Mouse (Mus musculus): ENCODE measurements around the gene Ak2. TPM values are rescaled to one million over a fixed set of nuclear protein-coding genes. Genes with fewer than 3 reads are reported as not detected.

Ak2 gene
- polyA plus RNA-seq, 1 experiment from 2014 or later = 106 TPM

DNA sequence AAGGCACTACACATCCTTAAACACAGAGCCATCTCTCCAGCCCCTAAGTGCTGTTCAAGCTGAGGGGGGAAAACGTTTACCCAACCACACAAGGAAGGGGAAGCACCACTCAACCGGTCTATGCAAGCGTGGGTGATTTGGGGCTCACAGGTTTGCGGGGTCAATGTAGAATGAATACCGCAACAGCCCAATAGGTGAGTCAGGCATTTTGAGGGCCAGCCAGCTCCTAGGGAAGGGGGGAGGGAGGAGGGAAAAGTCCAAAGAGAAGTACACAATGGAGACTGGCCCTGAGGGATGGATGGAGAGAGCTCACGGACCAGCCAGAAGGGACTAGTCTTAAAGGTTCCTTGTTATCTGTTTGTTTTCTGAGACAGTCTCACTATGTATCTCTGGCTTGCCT is 32.1 kb downstream of the Ak2 start:
- 61% methylated on average over 6 of the region's 6 CpGs for WGBS (ENCODE audit: insufficient replicate concordance)
- ATAC-seq (ENCODE audit: low read depth) = no peak
- H3K27ac ChIP-seq (ENCODE audit: low read length) = no peak overlapping the region

DNA sequence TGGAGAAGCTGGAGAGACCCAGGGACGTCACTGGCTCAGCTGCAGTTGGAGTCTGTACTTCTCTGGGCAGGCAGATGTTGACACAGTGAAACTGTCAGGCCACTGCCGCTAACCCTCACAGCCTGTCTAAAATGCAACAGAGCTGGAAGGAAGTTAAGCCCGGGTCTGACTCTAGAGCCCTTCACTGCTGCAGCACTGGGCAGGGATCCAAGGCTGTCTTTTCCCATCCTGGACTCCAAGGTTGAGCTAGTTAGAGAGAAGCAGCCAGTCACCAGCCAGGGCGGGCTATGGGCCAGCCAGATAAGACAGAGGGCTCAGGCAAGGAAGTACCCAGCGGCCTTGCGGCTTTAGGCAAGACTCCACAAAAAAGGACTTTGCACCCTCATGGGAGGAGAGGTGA is 33.0 kb downstream of the Ak2 start:
- Histone ChIP-seq H3K27ac (ENCODE audit: low read length) (peak overlapping the region; percentile 10; the same call in 1 of the 2 replicates), H3K9ac (ENCODE audit: low read depth, low read length) (no peak overlapping the region), H3K4me2 (ENCODE audit: low read depth, low read length) (no peak overlapping the region), H3K9me3 (replicated peaks; ENCODE audit: control insufficient read depth, low read length) (no peaks in the 10 kb centered on the region), H3K27me3 (ENCODE audit: control insufficient read depth, insufficient read depth, low read depth, low read length) (no peaks in the 10 kb centered on the region), H3K4me3 (ENCODE audit: low read depth, low read length) (no peak overlapping the region), H3K4me1 (ENCODE audit: control insufficient read depth, low read depth, low read length) (peaks cover 14% of the 10 kb centered on the region), H3K36me3 (ENCODE audit: control insufficient read depth, insufficient read depth) (no peaks in the 10 kb centered on the region)
- 12% methylated on average over 6 of the region's 6 CpGs for WGBS (ENCODE audit: insufficient replicate concordance)
- ATAC-seq (ENCODE audit: low read depth) = peak; percentile 74

More for the DNA sequence above, 32.1 kb downstream of the Ak2 start:
- Histone ChIP-seq H3K4me2 (ENCODE audit: low read depth, low read length) (no peak overlapping the region), H3K27me3 (ENCODE audit: control insufficient read depth, insufficient read depth, low read depth, low read length) (no peaks in the 10 kb centered on the region), H3K9ac (ENCODE audit: low read depth, low read length) (no peak overlapping the region), H3K9me3 (replicated peaks; ENCODE audit: control insufficient read depth, low read length) (no peaks in the 10 kb centered on the region), H3K4me1 (ENCODE audit: control insufficient read depth, low read depth, low read length) (peaks cover 14% of the 10 kb centered on the region), H3K4me3 (ENCODE audit: low read depth, low read length) (no peak overlapping the region), H3K36me3 (ENCODE audit: control insufficient read depth, insufficient read depth) (no peaks in the 10 kb centered on the region)

DNA sequence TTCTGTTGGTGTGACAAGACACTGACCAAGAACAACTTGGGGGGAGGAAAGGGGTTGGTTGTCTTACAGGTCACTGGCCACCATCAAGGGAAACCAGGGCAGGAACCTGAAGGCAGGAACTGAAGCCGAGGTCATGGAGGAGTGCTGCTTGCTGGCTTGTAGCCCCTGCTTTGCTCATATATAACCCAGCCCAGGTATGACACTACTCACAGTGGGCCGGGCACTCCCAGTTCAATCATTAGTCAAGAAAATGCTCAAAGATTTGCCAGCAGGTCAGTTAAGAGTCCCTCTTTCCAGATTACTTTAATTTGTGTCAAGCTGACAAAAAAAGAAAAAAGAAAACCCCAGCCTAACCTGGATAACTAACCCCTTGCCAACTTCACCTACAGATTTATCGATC is 33.9 kb downstream of the Ak2 start:
- Histone ChIP-seq H3K4me1 (ENCODE audit: control insufficient read depth, low read depth, low read length) (peaks cover 14% of the 10 kb centered on the region), H3K9me3 (replicated peaks; ENCODE audit: control insufficient read depth, low read length) (no peaks in the 10 kb centered on the region), H3K9ac (ENCODE audit: low read depth, low read length) (no peak overlapping the region), H3K36me3 (ENCODE audit: control insufficient read depth, insufficient read depth) (no peaks in the 10 kb centered on the region), H3K27ac (ENCODE audit: low read length) (no peak overlapping the region), H3K4me3 (ENCODE audit: low read depth, low read length) (no peak overlapping the region), H3K4me2 (ENCODE audit: low read depth, low read length) (no peak overlapping the region), H3K27me3 (ENCODE audit: control insufficient read depth, insufficient read depth, low read depth, low read length) (no peaks in the 10 kb centered on the region)
- WGBS (ENCODE audit: insufficient replicate concordance) = 71% methylated on average over 3 of the region's 3 CpGs
- no peak for ATAC-seq (ENCODE audit: low read depth)

DNA sequence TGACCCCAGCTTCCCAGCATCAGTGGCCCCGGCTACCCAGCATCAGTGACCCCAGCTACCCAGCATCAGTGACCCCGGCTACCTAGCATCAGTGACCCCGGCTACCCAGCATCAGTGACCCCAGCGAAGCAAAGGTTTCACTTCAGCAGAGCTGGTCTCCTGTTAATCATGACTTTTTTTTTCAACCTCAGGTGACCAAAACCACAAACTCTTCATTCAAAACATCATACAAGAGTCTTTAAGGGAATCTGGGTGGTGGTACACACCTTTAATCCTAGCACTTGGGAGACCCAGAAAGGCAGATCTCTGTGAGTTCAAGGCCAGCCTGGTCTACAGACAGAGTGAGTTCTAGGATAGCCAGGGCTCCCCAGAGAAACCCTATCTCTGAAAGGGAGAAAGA is 39.0 kb downstream of the Ak2 start:
- ATAC-seq (ENCODE audit: low read depth) = no peak
- Histone ChIP-seq H3K9ac (ENCODE audit: low read depth, low read length) (no peak overlapping the region), H3K27me3 (ENCODE audit: control insufficient read depth, insufficient read depth, low read depth, low read length) (no peaks in the 10 kb centered on the region), H3K4me3 (ENCODE audit: low read depth, low read length) (no peak overlapping the region), H3K36me3 (ENCODE audit: control insufficient read depth, insufficient read depth) (no peaks in the 10 kb centered on the region), H3K4me1 (ENCODE audit: control insufficient read depth, low read depth, low read length) (peaks cover 10% of the 10 kb centered on the region), H3K27ac (ENCODE audit: low read length) (no peak overlapping the region), H3K9me3 (replicated peaks; ENCODE audit: control insufficient read depth, low read length) (no peaks in the 10 kb centered on the region), H3K4me2 (ENCODE audit: low read depth, low read length) (no peak overlapping the region)
- WGBS (ENCODE audit: insufficient replicate concordance) = 79% methylated on average over 4 of the region's 4 CpGs

DNA sequence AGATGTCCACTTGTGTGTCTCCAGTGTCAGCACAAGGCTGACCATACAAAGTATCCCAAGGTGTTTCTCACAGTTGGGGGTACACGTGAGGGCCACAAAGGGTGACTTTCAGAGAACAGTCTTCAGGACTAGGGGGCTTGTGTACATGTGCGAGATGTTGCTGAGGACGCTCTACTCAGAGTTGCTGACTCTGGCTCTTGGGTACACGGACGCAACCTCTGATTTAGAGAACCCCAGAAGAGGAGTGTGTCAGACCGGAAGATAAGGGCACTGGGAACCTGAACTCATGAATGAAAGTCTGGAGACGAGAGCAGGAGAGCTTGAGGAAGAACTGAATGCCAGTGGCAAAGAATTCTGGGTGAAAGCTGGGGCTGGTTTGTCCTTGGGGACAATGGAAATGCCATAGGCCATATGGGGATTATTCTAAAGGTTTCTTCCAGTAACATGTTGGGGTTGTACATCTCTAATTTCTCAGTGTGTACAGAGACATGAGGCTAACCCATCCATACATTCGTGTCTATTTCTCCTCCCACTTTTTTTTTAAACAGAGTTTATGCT is 39.7 kb downstream of the Ak2 start:
- Histone ChIP-seq H3K27me3 (ENCODE audit: control insufficient read depth, insufficient read depth, low read depth, low read length) (no peaks in the 10 kb centered on the region), H3K9me3 (replicated peaks; ENCODE audit: control insufficient read depth, low read length) (no peaks in the 10 kb centered on the region), H3K9ac (ENCODE audit: low read depth, low read length) (no peak overlapping the region), H3K4me1 (ENCODE audit: control insufficient read depth, low read depth, low read length) (peaks cover 10% of the 10 kb centered on the region), H3K4me3 (ENCODE audit: low read depth, low read length) (no peak overlapping the region), H3K27ac (ENCODE audit: low read length) (no peak overlapping the region), H3K36me3 (ENCODE audit: control insufficient read depth, insufficient read depth) (no peaks in the 10 kb centered on the region), H3K4me2 (ENCODE audit: low read depth, low read length) (no peak overlapping the region)
- 45% methylated on average over 8 of the region's 8 CpGs for WGBS (ENCODE audit: insufficient replicate concordance)
- ATAC-seq (ENCODE audit: low read depth) = no peak

DNA sequence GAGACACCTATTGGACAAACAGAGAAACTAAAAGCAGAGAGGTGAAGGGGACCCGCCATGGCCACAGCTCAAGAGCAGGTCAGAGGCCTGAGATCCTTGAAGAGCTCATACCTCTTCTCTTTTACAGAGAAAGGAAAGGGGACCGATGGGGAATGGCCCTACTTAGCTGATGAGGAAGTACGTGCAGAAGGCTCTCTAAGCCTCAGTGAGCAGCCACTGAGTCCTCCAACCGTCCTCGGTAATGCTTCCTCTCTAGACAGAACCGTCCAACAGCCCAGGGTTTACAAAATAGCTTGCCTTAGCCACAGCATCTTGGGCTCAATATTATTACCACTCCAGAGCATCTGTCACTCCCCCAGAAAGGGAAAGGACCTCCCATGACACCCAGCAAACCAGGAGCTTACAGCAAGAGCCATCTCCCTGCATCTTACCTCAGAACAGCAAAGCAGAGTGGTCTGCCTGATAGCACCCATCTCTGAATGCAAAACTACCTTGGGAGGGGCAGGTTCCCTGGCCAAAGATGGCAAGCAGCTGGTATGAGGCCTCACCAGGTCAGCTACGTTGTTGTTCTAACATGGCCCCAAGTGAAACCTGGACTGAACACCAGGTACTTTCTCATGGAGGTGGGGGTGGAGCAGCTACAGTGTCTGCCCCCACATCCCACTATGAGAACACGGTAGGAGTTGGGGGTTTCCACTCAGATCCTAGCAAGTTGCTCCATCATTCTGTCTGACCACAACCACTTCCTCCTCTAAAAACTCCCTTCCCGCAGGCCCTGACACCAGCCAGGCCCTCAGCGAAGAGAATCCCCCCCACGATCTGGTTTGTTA is 40.6 kb downstream of the Ak2 start:
- Histone ChIP-seq H3K4me2 (ENCODE audit: low read depth, low read length) (no peak overlapping the region), H3K9me3 (replicated peaks; ENCODE audit: control insufficient read depth, low read length) (no peaks in the 10 kb centered on the region), H3K27me3 (ENCODE audit: control insufficient read depth, insufficient read depth, low read depth, low read length) (no peaks in the 10 kb centered on the region), H3K36me3 (ENCODE audit: control insufficient read depth, insufficient read depth) (no peaks in the 10 kb centered on the region), H3K9ac (ENCODE audit: low read depth, low read length) (no peak overlapping the region), H3K4me3 (ENCODE audit: low read depth, low read length) (no peak overlapping the region), H3K27ac (ENCODE audit: low read length) (peak overlapping the region; percentile 48), H3K4me1 (ENCODE audit: control insufficient read depth, low read depth, low read length) (peaks cover 10% of the 10 kb centered on the region)
- 14% methylated on average over 11 of the region's 11 CpGs for WGBS (ENCODE audit: insufficient replicate concordance)
- peak; percentile 41; the same call in 1 of the 2 replicates for ATAC-seq (ENCODE audit: low read depth)

DNA sequence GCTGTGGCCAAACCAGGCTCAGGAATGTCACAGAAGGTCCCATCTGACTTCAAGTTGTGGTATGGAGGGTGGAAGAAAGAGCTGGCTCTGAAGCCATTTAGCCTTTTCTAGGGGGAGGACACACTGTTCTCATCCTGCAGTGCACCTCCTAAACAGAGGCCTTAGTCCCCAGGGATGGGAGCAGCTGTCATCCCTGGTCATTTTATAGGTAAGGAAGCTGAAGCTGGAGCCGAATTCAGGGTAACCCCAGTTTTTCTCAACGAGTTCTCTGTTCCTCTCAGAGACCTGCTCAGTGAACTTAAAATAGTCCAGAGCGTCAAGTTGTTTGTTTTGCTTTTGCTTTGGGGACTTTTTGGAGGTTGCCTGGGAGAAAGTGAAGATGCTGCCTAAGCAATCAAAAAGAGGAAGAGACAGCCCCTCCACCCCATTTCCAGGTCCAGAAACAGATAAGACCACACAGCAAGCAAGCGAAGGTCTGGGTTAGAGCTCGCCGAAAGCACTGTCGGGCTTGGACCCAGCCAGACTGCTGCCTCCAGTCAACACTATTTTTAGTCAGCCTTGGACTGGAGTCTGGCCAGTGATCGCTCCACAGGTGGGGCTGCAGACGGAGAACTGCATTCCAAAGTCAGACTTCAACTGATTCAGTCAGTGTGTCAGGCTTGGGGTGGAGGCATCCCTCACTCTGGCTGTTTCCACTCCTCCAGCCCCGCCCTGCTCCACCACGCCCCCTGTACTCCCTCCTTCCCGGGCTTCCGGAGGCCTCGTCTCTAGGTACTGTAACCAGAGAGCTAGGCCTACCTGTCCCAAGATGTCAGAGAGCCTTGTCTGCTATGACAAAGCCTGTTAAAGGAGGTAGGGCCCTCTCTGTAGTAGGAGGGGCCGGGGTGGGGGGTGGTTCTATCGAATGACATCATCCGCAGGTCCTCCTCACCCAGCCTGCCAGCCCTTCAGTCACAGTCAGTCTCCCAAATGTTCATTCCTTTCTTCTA is 41.5 kb downstream of the Ak2 start:
- ATAC-seq (ENCODE audit: low read depth) = peak; percentile 70
- peaks cover 10% of the 10 kb centered on the region for H3K4me1 ChIP-seq (ENCODE audit: control insufficient read depth, low read depth, low read length)
- no peaks in the 10 kb centered on the region for H3K9me3 ChIP-seq (replicated peaks; ENCODE audit: control insufficient read depth, low read length)
- H3K4me2 ChIP-seq (ENCODE audit: low read depth, low read length) = peak overlapping the region; percentile 32
- WGBS (ENCODE audit: insufficient replicate concordance) = 7% methylated on average over 17 of the region's 17 CpGs
- no peaks in the 10 kb centered on the region for H3K36me3 ChIP-seq (ENCODE audit: control insufficient read depth, insufficient read depth)
- H3K9ac ChIP-seq (ENCODE audit: low read depth, low read length) = no peak overlapping the region
- H3K27ac ChIP-seq (ENCODE audit: low read length) = peak overlapping the region; percentile 43
- H3K27me3 ChIP-seq (ENCODE audit: control insufficient read depth, insufficient read depth, low read depth, low read length) = no peaks in the 10 kb centered on the region
- H3K4me3 ChIP-seq (ENCODE audit: low read depth, low read length) = no peak overlapping the region

DNA sequence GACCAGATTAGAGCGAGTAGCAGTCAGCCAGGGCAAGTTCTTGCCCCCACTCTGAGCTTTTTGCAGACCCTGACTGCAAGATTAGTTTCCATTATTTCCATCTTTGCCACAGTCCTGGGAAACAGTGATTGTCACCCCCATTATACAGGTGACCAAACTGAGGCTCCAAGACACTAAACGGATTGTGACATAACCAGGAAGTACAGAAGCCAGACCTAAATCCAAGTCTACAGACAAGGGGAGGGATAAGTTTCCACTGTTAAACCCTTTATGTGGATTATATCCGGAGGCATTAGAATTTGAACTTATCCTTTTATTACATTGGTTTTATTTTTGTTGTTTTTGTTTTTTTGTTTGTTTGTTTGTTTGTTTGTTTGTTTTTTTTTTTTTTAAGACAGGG is 42.5 kb downstream of the Ak2 start:
- no peaks in the 10 kb centered on the region for H3K36me3 ChIP-seq (ENCODE audit: control insufficient read depth, insufficient read depth)
- H3K27ac ChIP-seq (ENCODE audit: low read length) = no peak overlapping the region
- no peak overlapping the region for H3K4me3 ChIP-seq (ENCODE audit: low read depth, low read length)
- ATAC-seq (ENCODE audit: low read depth) = no peak
- H3K4me2 ChIP-seq (ENCODE audit: low read depth, low read length) = no peak overlapping the region
- peaks cover 10% of the 10 kb centered on the region for H3K4me1 ChIP-seq (ENCODE audit: control insufficient read depth, low read depth, low read length)
- H3K27me3 ChIP-seq (ENCODE audit: control insufficient read depth, insufficient read depth, low read depth, low read length) = no peaks in the 10 kb centered on the region
- no peak overlapping the region for H3K9ac ChIP-seq (ENCODE audit: low read depth, low read length)
- H3K9me3 ChIP-seq (replicated peaks; ENCODE audit: control insufficient read depth, low read length) = no peaks in the 10 kb centered on the region
- 63% methylated on average over 3 of the region's 3 CpGs for WGBS (ENCODE audit: insufficient replicate concordance)
